Mouse (Mus musculus) hindbrain, embryonic 10.5 days (tissue): ENCODE measurements around the gene Galnt13. TPM values are rescaled to one million over a fixed set of nuclear protein-coding genes. Genes with fewer than 3 reads are reported as not detected.
A peak's percentile ranks its signal among the peaks of the same experiment; 100 is the strongest.

Source experiments
- DNase-seq: peaks from one replicate; pipeline ENCODE4 v3.0.0-alpha.2; 2017; ENCODE audit warnings: low spot score
- H3K27ac ChIP-seq: fragments of 300-500 bp; sonication (generic); 2 replicates; pipeline ENCODE4 v1.5.1; 2016; ENCODE audit warnings: mild to moderate bottlenecking, moderate library complexity
- H3K27me3 ChIP-seq: fragments of 300-500 bp; sonication (generic); 2 replicates; pipeline ENCODE4 v1.6.1; 2016; ENCODE audit warnings: mild to moderate bottlenecking; ENCODE audit not compliant: poor library complexity, insufficient read depth, severe bottlenecking
- H3K36me3 ChIP-seq: fragments of 300-500 bp; sonication (generic); 2 replicates; pipeline ENCODE4 v1.6.1; 2016; ENCODE audit warnings: mild to moderate bottlenecking, moderate library complexity
- H3K4me1 ChIP-seq: fragments of 300-500 bp; sonication (generic); replicated peaks from 2 replicates; pipeline ENCODE4 v1.6.1; 2016; ENCODE audit warnings: mild to moderate bottlenecking
- H3K4me3 ChIP-seq: fragments of 300-500 bp; sonication (generic); 2 replicates; pipeline ENCODE4 v1.5.1; 2016; ENCODE audit warnings: mild to moderate bottlenecking, moderate library complexity
- H3K9me3 ChIP-seq: fragments of 300-500 bp; sonication (generic); 2 replicates; pipeline ENCODE4 v1.6.1; 2016; ENCODE audit warnings: mild to moderate bottlenecking, moderate library complexity
- WGBS: fragments of 180-500 bp; shearing (Covaris S2); methylation state at CpG from one replicate; pipeline ENCODE4 v1.1.7; 2016; 5-methylcytosine and 5-hydroxymethylcytosine counted together
- polyA plus RNA-seq: library from polyadenylated mRNA; unstranded; fragments of >200 nt; fragmentation: Nextera tagmentation; extraction: Ambion mirVana; gene quantifications from 2 replicates; pipeline ENCODE4 v1.2.1, GENCODE M21; 2016

Galnt13 gene
- polyA plus RNA-seq = 2.8 and 3.6 TPM in 2 replicates

DNA sequence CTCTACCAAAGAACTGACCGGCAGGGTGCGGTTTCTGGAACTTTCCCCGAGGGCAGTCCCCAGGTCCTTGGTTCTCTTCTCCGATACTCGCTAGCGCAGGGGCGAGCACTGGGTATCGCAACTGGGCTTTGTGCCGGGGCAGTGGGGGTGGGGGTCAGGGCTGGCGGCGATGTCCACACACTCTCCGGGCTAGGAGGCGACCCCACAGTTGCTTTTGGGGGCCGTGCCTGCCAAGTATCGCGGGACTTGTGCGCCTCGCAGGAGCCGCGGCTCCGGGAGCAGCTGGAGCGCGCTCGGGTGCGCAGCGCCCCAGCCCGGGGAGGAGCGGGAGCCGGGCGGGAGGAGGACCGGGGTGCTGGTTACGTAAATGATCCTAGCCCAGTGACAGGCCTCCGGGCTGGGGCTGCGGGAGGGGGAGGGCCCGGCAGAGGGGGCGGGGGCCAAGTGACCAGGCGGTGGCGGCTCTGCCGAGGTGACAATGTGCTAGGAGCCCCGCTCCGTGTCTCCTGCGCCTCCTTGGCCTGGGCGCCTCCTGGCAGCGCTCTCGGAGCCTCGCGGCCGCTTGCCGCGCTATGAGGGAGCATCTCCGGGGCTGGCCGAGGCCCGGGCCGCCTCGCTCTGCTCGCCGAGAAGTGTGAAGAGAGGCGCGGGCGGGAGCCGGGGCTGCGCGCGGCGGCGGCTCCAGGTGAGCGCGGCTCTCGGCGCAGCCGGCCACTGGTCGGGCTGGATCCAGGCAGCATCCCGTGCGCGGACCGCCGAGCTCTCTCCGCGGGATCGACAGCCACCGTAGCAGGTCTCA is at the start of gene Galnt13:
TSS of gene Galnt13 (plus strand) at position 381 of the 799 bp plus-strand sequence.
- peak within 1 kb of the TSS; percentile 84 for H3K27ac ChIP-seq
- no peaks in the 10 kb centered on the region for H3K36me3 ChIP-seq
- under 1% methylated on average over 79 of the region's 81 CpGs for WGBS

DNA sequence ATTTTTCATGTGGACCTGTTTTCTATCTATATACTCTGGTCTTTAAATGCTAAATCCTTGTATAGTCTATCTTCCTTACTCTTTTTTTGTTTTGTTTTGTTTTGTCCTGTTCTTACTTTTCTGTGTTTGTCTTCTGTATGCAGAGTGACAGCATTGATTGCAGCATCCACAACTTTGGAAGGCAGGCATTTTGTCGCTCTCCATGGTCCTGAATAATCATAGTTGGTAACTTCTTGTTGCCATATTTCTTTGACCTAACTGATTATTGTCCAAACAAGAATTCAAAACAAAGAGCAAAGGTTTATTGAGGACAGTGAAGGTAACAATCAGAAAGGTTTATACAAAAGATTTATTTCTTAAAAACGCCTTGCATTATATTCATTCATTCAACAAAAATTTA is 5.1 kb upstream of the Galnt13 start:
- Histone ChIP-seq H3K27me3 (peaks cover 4% of the 10 kb centered on the region; the same call in 1 of the 2 replicates), H3K9me3 (no peaks in the 10 kb centered on the region), H3K27ac (no peak overlapping the region), H3K4me3 (no peak overlapping the region), H3K36me3 (no peaks in the 10 kb centered on the region), H3K4me1 (peaks cover 8% of the 10 kb centered on the region; the same call in 1 of the 2 replicates)
- DNase-seq = no peak
- WGBS = 54% methylated on average over 2 of the region's 2 CpGs

More for the DNA sequence above, at the start of gene Galnt13:
- peak; percentile 81 for DNase-seq
- Histone ChIP-seq H3K9me3 (no peaks in the 10 kb centered on the region), H3K4me1 (peaks cover 24% of the 10 kb centered on the region), H3K4me3 (peak within 1 kb of the TSS; percentile 68), H3K27me3 (peaks cover 32% of the 10 kb centered on the region)

DNA sequence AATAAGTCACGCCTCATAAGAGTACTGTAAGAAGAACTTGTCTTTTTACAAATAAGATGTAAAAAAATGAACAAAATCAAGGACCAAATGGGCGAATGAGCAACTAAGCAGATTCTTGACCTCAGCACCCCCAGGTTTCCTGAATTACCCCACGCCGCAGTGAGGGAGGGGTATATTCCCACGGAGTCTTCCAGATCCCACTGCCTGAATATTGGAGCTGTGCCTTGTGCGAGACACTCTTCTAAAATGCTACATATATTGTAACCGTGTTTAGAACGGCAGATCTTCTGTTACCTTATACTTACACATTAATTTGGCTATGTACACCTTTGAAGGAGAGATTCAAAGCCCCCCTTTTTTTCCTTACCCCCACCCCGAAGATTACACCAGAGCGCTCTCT is 737 bp upstream of the Galnt13 start:
- peak overlapping the region; percentile 68 for H3K4me3 ChIP-seq
- no peaks in the 10 kb centered on the region for H3K36me3 ChIP-seq
- H3K9me3 ChIP-seq = no peaks in the 10 kb centered on the region
- H3K4me1 ChIP-seq = peaks cover 24% of the 10 kb centered on the region
- 53% methylated on average over 10 of the region's 10 CpGs for WGBS
- peaks cover 32% of the 10 kb centered on the region for H3K27me3 ChIP-seq
- no peak overlapping the region for H3K27ac ChIP-seq
- DNase-seq = no peak

DNA sequence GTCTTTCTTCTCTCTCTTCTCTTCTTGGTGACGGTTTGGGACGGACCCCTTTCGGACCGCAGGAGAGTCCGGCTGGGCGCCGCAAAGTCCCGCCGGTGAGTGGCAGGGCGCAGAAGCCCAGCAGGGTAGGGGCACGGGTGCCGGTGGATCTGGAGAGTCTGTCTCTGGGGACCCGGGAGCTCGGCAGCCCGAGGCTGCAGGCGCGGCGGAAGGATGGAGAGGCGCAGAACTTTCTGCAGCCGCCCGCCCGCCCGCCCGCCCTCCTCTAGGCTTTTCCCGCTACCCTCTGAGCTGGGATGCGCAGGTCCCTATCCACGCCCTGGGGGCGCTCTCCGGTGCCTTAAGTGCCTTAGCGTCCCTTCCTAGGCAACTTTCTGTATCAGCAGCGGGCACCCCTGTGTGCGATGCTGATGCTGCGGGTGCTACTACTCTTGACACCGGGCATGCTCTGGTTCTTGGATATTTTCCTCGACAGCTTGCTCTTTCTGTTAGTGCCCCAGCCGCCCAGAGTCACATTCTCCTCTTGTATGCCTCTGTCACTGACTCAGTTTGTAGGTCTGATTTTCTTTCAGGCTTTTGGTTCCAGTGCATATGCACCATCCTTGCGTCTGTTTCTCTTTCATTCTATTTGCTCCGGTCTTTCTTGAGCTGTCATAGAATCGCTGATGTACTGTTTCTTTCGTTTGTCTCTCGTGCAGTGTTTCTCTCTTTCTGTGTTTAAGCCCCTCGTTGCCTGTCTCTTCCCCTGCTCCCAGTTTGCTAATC is 801 bp downstream of the Galnt13 start:
- 2% methylated on average over 42 of the region's 42 CpGs for WGBS
- DNase-seq = peak; percentile 49

DNA sequence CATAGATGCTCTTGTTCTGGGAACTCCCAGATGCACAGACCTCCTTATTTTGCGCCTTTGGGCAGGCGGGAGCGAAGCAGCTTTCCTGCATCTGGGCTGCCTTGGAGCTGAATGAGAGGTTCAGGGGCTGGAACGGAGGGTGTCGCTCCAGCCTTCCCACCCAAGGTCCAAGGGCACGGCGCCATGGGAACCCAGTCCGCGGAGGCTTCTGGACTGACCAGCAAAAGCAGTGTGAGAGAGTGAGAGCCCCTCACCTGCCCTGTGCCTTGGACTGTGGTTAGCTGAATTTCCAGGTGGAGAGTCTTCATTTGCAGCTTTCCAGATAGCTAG is 1.3 kb downstream of the Galnt13 start:
- no peak overlapping the region for H3K27ac ChIP-seq
- H3K4me1 ChIP-seq = peaks cover 24% of the 10 kb centered on the region
- H3K9me3 ChIP-seq = no peaks in the 10 kb centered on the region
- WGBS = 4% methylated on average over 9 of the region's 9 CpGs
- no peaks in the 10 kb centered on the region for H3K36me3 ChIP-seq
- H3K4me3 ChIP-seq = peak overlapping the region; percentile 68
- peaks cover 32% of the 10 kb centered on the region for H3K27me3 ChIP-seq
- peak; percentile 16 for DNase-seq

More for the DNA sequence above, 801 bp downstream of the Galnt13 start:
- H3K27me3 ChIP-seq = peaks cover 32% of the 10 kb centered on the region
- no peaks in the 10 kb centered on the region for H3K9me3 ChIP-seq
- H3K4me1 ChIP-seq = peaks cover 24% of the 10 kb centered on the region
- no peaks in the 10 kb centered on the region for H3K36me3 ChIP-seq
- H3K4me3 ChIP-seq = peak overlapping the region; percentile 68
- peak overlapping the region; percentile 84 for H3K27ac ChIP-seq

GRCm38 (mm10) chr2:54442734-54443500 is 6.8 kb downstream of the Galnt13 start:
- H3K4me1 ChIP-seq = no peaks in the 10 kb centered on the region
- H3K27me3 ChIP-seq = peaks cover 10% of the 10 kb centered on the region
- DNase-seq = no peak
- H3K36me3 ChIP-seq = no peaks in the 10 kb centered on the region
- WGBS = 91% methylated on average over 9 of the region's 9 CpGs
- no peak overlapping the region for H3K4me3 ChIP-seq
- H3K9me3 ChIP-seq = no peaks in the 10 kb centered on the region
- no peak overlapping the region for H3K27ac ChIP-seq

DNA sequence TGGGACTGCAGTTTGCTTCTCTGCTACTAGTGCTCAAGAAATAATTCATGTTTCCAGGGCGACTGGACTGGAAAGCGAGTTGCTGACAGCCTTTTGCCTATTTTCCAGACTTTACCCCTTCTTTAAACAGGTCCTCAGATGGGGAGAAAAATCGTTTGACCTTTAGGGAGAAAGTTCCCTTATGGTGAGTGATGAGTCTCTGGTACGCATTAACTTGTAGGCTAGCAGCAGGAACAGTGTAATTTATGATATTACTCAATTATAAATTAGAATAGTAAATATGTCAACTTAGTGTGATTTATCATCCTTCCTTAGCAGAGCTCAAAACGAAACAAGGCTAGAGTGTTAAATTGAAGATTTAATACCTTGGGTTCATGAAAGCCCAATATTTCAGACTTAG is 47.3 kb downstream of the Galnt13 start:
- Histone ChIP-seq H3K27ac (no peak overlapping the region), H3K9me3 (no peaks in the 10 kb centered on the region), H3K4me3 (no peak overlapping the region), H3K4me1 (no peaks in the 10 kb centered on the region), H3K27me3 (no peaks in the 10 kb centered on the region), H3K36me3 (no peaks in the 10 kb centered on the region)
- DNase-seq = no peak
- WGBS = 82% methylated on average over 5 of the region's 5 CpGs

DNA sequence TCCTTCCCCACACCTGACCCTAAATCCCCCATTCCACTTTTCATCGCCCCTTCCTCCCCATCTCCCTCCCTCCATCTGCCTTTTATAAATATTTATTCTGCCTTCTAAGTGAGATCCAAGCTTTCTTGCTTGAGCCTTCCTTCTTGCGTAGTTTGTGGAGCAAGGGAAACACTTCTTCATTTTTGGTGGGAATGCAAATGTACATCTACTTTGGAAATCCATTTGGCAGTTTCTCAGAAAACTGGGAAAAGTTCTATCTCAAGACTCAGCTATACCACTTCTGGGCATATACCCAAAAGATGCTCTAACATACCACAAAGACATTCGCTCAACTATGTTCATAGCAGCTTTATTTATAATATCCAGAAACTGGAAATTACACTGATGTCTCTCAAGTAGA is 86.9 kb downstream of the Galnt13 start:
- Histone ChIP-seq H3K36me3 (no peaks in the 10 kb centered on the region), H3K27me3 (no peaks in the 10 kb centered on the region), H3K4me3 (no peak overlapping the region), H3K27ac (no peak overlapping the region), H3K9me3 (no peaks in the 10 kb centered on the region), H3K4me1 (no peaks in the 10 kb centered on the region)
- WGBS = 90% methylated on average over 3 of the region's 3 CpGs
- DNase-seq = no peak

DNA sequence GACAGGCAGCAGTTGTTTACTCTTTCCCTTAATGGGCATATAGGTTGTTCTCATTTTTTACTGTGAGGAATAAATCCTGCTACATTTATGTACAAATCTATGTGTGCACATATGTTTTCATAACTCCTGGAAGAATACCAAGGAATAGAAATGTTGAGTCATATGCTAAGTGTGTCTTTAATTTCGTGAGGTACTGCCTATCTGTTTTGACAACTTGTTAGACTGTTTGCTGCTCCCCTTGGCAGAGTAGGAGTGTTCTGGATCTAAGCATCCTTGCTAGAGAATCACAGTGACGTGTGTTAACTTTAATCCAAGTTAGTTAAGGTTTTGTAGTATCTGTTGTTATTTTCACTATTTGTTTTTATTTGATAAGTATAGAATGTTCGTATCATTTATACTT is 91.0 kb downstream of the Galnt13 start:
- Histone ChIP-seq H3K9me3 (no peaks in the 10 kb centered on the region), H3K4me3 (no peak overlapping the region), H3K4me1 (no peaks in the 10 kb centered on the region), H3K27me3 (no peaks in the 10 kb centered on the region), H3K27ac (no peak overlapping the region), H3K36me3 (no peaks in the 10 kb centered on the region)
- DNase-seq = no peak
- 82% methylated on average over 3 of the region's 3 CpGs for WGBS

DNA sequence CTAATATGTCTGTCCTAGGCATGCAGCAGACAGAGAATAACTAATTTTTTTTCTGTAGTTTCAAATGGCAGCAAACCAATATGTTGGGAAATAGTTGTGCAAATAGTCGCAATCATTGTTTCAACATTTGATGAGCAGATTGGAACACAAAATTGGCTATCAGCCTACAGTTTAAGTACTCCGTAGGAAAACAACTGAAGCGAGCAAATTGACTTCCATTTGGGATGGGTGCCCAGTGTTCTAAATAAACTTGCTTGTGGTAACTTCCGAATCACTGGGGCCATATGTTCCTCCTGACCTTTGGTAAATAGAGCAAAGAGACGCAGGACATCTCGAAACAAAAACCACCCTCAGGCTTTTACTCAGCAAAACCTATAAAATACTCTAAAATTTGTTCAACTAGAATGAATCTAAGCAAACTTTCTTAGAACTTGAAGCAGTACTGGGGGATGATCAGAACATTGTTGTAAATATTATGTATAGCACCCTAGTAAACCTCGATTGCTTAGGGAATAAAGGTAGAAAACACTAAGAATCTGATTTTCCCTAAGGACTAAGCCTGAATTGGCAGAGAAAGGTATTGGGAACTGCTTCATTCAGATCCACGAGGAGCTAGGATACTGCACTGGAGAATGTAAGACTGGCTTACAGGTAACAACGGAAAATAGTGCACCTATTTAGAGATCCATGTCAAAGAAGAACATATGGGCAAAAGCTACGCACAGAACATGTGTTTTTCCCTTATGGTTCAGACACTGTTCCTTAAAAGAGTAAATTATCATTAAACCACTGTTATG is 122.4 kb downstream of the Galnt13 start:
- no peak for DNase-seq
- no peaks in the 10 kb centered on the region for H3K36me3 ChIP-seq
- 90% methylated on average over 10 of the region's 10 CpGs for WGBS
- H3K27me3 ChIP-seq = no peaks in the 10 kb centered on the region
- H3K4me1 ChIP-seq = no peaks in the 10 kb centered on the region
- no peak overlapping the region for H3K4me3 ChIP-seq
- no peak overlapping the region for H3K27ac ChIP-seq
- H3K9me3 ChIP-seq = no peaks in the 10 kb centered on the region

GRCm38 (mm10) chr2:54565068-54565467 is 129.0 kb downstream of the Galnt13 start:
- H3K36me3 ChIP-seq = no peaks in the 10 kb centered on the region
- H3K4me1 ChIP-seq = no peaks in the 10 kb centered on the region
- no peaks in the 10 kb centered on the region for H3K9me3 ChIP-seq
- H3K27ac ChIP-seq = no peak overlapping the region
- H3K27me3 ChIP-seq = no peaks in the 10 kb centered on the region
- WGBS = 87% methylated on average over 3 of the region's 3 CpGs
- no peak overlapping the region for H3K4me3 ChIP-seq
- no peak for DNase-seq

DNA sequence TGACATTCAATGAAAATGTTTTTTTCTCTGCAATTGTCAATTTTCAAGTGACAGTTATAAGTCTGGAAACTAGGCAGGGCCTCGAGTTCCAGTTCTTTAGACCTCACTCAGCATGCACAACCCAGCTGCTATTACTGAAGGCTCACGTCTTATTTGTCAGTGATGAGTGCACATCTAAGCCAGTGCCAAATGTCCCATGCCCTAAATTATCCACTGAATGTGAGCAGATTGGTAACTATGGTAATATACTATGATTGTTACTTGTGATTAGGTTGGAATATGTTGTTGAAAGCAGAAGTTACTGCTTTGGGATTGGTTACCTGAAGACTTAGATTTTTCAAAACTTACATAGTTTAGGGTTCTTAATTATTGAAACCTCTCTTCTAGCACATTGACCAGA is 131.1 kb downstream of the Galnt13 start:
- Histone ChIP-seq H3K9me3 (no peaks in the 10 kb centered on the region), H3K4me1 (no peaks in the 10 kb centered on the region), H3K27me3 (no peaks in the 10 kb centered on the region), H3K4me3 (no peak overlapping the region), H3K36me3 (no peaks in the 10 kb centered on the region), H3K27ac (no peak overlapping the region)
- WGBS = 76% methylated on average over 2 of the region's 2 CpGs
- DNase-seq = no peak
